Mouse (Mus musculus) liver, adult 2 months (tissue): Measurements from ENCODE around the gene Egln2. TPM values are rescaled to one million over a fixed set of nuclear protein-coding genes. Genes with fewer than 3 reads are reported as not detected.

Experiments used
- DNase-seq: peaks from one replicate; pipeline ENCODE4 v3.0.0-alpha.2; 2011; ENCODE audit warnings: low read depth, low spot score; ENCODE audit errors: extremely low read depth
- H3K27ac ChIP-seq: fragments of 200-500 bp; replicated peaks from 2 replicates; pipeline ENCODE4 v1.5.1; 2012; ENCODE audit warnings: low read depth, mild to moderate bottlenecking, control low read depth, inconsistent platforms, low read length; ENCODE audit not compliant: insufficient read depth
- H3K27me3 ChIP-seq: fragments of 200-500 bp; 2 replicates; pipeline ENCODE4 v1.6.1; 2012; ENCODE audit warnings: mild to moderate bottlenecking, moderate library complexity, low read length, inconsistent platforms; ENCODE audit not compliant: control insufficient read depth, insufficient read depth
- H3K36me3 ChIP-seq: fragments of 200-500 bp; 2 replicates; pipeline ENCODE4 v1.6.1; 2012; ENCODE audit warnings: low read length, inconsistent platforms; ENCODE audit not compliant: control insufficient read depth, insufficient read depth
- H3K4me1 ChIP-seq: fragments of 200-500 bp; 2 replicates; pipeline ENCODE4 v1.6.1; 2011; ENCODE audit warnings: low read length; ENCODE audit not compliant: control insufficient read depth, insufficient read depth
- H3K4me3 ChIP-seq: fragments of 200-500 bp; 2 replicates; pipeline ENCODE4 v1.5.1; 2011; ENCODE audit warnings: low read depth, mild to moderate bottlenecking, control low read depth, low read length, moderate library complexity; ENCODE audit not compliant: insufficient read depth
- H3K79me2 ChIP-seq: fragments of 200-500 bp; 2 replicates; pipeline ENCODE4 v1.6.1; 2012; ENCODE audit warnings: inconsistent platforms, mild to moderate bottlenecking, low read length, moderate library complexity; ENCODE audit not compliant: control insufficient read depth, insufficient read depth
- H3K9ac ChIP-seq: fragments of 200-500 bp; 2 replicates; pipeline ENCODE4 v1.6.1; 2012; ENCODE audit warnings: low read depth, mild to moderate bottlenecking, control low read depth, inconsistent platforms, low read length
- CTCF ChIP-seq: fragments of 200-500 bp; IDR thresholded peaks from 2 replicates; pipeline ENCODE4 v1.5.1; 2011; ENCODE audit warnings: low read depth, low read length, control low read depth
- POLR2A ChIP-seq: fragments of 200-500 bp; IDR thresholded peaks from 2 replicates; pipeline ENCODE4 v1.6.1; 2011; ENCODE audit warnings: low read length, control low read depth; ENCODE audit not compliant: insufficient read depth; ENCODE audit errors: extremely low read depth
- WGBS: fragments of 180-500 bp; shearing (Covaris S2); methylation state at CpG from one replicate; pipeline ENCODE4 v1.1.7; 2018; 5-methylcytosine and 5-hydroxymethylcytosine counted together
- polyA plus RNA-seq: library from polyadenylated mRNA; depleted of rRNA; stranded (reverse); fragments of >200 nt; gene quantifications from 2 replicates; pipeline ENCODE4 v1.2.3, GENCODE M21; 2012
- total RNA-seq: library from RNA; depleted of rRNA; stranded (reverse); fragments of >200 nt; gene quantifications from 2 replicates; pipeline ENCODE4 v1.2.3, GENCODE M21; 2014

Gene Egln2
- total and polyA plus RNA-seq, 2 experiments: 35.4 to 99.3 TPM

GRCm38 (mm10) chr7:27189271-27189931 lies 22.8 kb upstream of the Egln2 start:
- H3K4me3 ChIP-seq: no peak overlapping the region
- TF ChIP-seq CTCF: peak; percentile 54
- TF ChIP-seq POLR2A: no peak
- H3K27ac ChIP-seq: no peak overlapping the region
- H3K36me3 ChIP-seq: peaks cover 59% of the 10 kb centered on the region
- 98% methylated on average over 10 of the region's 10 CpGs for WGBS
- no peaks in the 10 kb centered on the region for H3K27me3 ChIP-seq
- no peak overlapping the region for H3K9ac ChIP-seq
- DNase-seq: no peak
- peaks cover 8% of the 10 kb centered on the region for H3K4me1 ChIP-seq
- peaks cover 15% of the 10 kb centered on the region; the same call in 1 of the 2 replicates for H3K79me2 ChIP-seq

- peaks cover 7% of the 10 kb centered on the region for H3K4me1 ChIP-seq
- no peaks in the 10 kb centered on the region for H3K27me3 ChIP-seq
- DNase-seq: peak; percentile 84
- TF ChIP-seq CTCF: no peak
- no peak for TF ChIP-seq POLR2A
- H3K27ac ChIP-seq: peak overlapping the region; percentile 15
- peaks cover 41% of the 10 kb centered on the region for H3K36me3 ChIP-seq
- no peak overlapping the region for H3K9ac ChIP-seq
- WGBS: 26% methylated on average over 5 of the region's 5 CpGs
- peaks cover 3% of the 10 kb centered on the region; the same call in 1 of the 2 replicates for H3K79me2 ChIP-seq
- H3K4me3 ChIP-seq: no peak overlapping the region
Measured at GRCm38 (mm10) chr7:27185986-27186385, 19.4 kb upstream of the Egln2 start.

- peaks cover 3% of the 10 kb centered on the region; the same call in 1 of the 2 replicates for H3K79me2 ChIP-seq
- H3K36me3 ChIP-seq: peaks cover 34% of the 10 kb centered on the region
- no peak overlapping the region for H3K27ac ChIP-seq
- WGBS: 76% methylated on average over 3 of the region's 3 CpGs
- H3K27me3 ChIP-seq: no peaks in the 10 kb centered on the region
- H3K4me1 ChIP-seq: peaks cover 12% of the 10 kb centered on the region
- no peak overlapping the region for H3K9ac ChIP-seq
- TF ChIP-seq POLR2A: no peak
- peak; percentile 90 for TF ChIP-seq CTCF
- no peak overlapping the region for H3K4me3 ChIP-seq
- no peak for DNase-seq
Measured at GRCm38 (mm10) chr7:27184964-27185363, 18.4 kb upstream of the Egln2 start.

GRCm38 (mm10) chr7:27182498-27182897 lies 15.9 kb upstream of the Egln2 start:
- Histone ChIP-seq H3K27me3 (no peaks in the 10 kb centered on the region), H3K36me3 (peaks cover 10% of the 10 kb centered on the region; the same call in 1 of the 2 replicates), H3K4me3 (no peak overlapping the region), H3K9ac (no peak overlapping the region), H3K4me1 (peaks cover 20% of the 10 kb centered on the region), H3K79me2 (no peaks in the 10 kb centered on the region), H3K27ac (no peak overlapping the region)
- 48% methylated on average over 1 of the region's 1 CpGs for WGBS
- DNase-seq: no peak
- TF ChIP-seq POLR2A: no peak

GRCm38 (mm10) chr7:27180837-27181695 lies 14.5 kb upstream of the Egln2 start, which contains the start of the genes Gm21983 and Mia:
TSS of gene Gm21983 (minus strand) at chr7:27181086.
TSS of gene Mia (minus strand) at chr7:27181157.
- no peaks in the 10 kb centered on the region for H3K79me2 ChIP-seq
- DNase-seq: no peak
- TF ChIP-seq CTCF (no peak), POLR2A (no peak)
- H3K27me3 ChIP-seq: no peaks in the 10 kb centered on the region
- peaks cover 19% of the 10 kb centered on the region for H3K4me1 ChIP-seq
- no peaks in the 10 kb centered on the region for H3K36me3 ChIP-seq
- H3K27ac ChIP-seq: peak within 1 kb of the TSS; percentile 60
- 76% methylated on average over 14 of the region's 14 CpGs for WGBS
- H3K4me3 ChIP-seq: no peak within 1 kb of the TSS
- no peak within 1 kb of the TSS for H3K9ac ChIP-seq

- WGBS: 9% methylated on average over 5 of the region's 5 CpGs
- Histone ChIP-seq H3K27ac (peak overlapping the region; percentile 60), H3K4me3 (no peak overlapping the region), H3K4me1 (peaks cover 13% of the 10 kb centered on the region), H3K79me2 (no peaks in the 10 kb centered on the region), H3K36me3 (no peaks in the 10 kb centered on the region), H3K9ac (no peak overlapping the region), H3K27me3 (no peaks in the 10 kb centered on the region)
- DNase-seq: peak; percentile 90
- TF ChIP-seq POLR2A: no peak
- TF ChIP-seq CTCF: no peak
Measured at GRCm38 (mm10) chr7:27180036-27180435, 13.4 kb upstream of the Egln2 start.
